Mouse (Mus musculus): ENCODE measurements around the gene Trmt2a. TPM values are rescaled to one million over a fixed set of nuclear protein-coding genes. Genes with fewer than 3 reads are reported as not detected.

The Trmt2a gene
- polyA plus RNA-seq, 1 experiment from 2014 or later, result 66.2 TPM

- no peak for ATAC-seq (ENCODE audit: extremely low read depth, insufficient number of reproducible peaks, low FRiP score, low TSS enrichment)
- Histone ChIP-seq H3K36me3 (peaks cover 74% of the 10 kb centered on the region), H3K27ac (replicated peaks) (peak overlapping the region; percentile 96), H3K9me3 (no peaks in the 10 kb centered on the region), H3K9ac (peak overlapping the region; percentile 94), H3K4me2 (peak overlapping the region; percentile 95), H3K4me3 (peak overlapping the region; percentile 75), H3K4me1 (peaks cover 49% of the 10 kb centered on the region), H3K27me3 (replicated peaks) (no peaks in the 10 kb centered on the region)
- WGBS, result 72% methylated on average over 4 of the region's 4 CpGs
These were observed 1.8 kb downstream of the Trmt2a start for GRCm38 (mm10) chr16:18250231-18250630.

- Histone ChIP-seq H3K36me3 (peaks cover 74% of the 10 kb centered on the region), H3K27ac (replicated peaks) (0 out of 2 replicates have a peak overlapping the region, but pooled peaks have one; percentile 96), H3K4me2 (peak overlapping the region; percentile 95), H3K4me1 (peaks cover 42% of the 10 kb centered on the region), H3K27me3 (replicated peaks) (no peaks in the 10 kb centered on the region), H3K4me3 (peak overlapping the region; percentile 75), H3K9me3 (no peaks in the 10 kb centered on the region), H3K9ac (peak overlapping the region; percentile 94)
- WGBS, result 61% methylated on average over 10 of the region's 10 CpGs
- ATAC-seq (ENCODE audit: extremely low read depth, insufficient number of reproducible peaks, low FRiP score, low TSS enrichment), result no peak
These were observed 2.6 kb downstream of the Trmt2a start for GRCm38 (mm10) chr16:18250828-18251790.

GRCm38 (mm10) chr16:18252736-18253135 is 4.3 kb downstream of the Trmt2a start:
- no peaks in the 10 kb centered on the region for H3K27me3 ChIP-seq (replicated peaks)
- WGBS, result 81% methylated on average over 6 of the region's 6 CpGs
- H3K9me3 ChIP-seq, result no peaks in the 10 kb centered on the region
- H3K36me3 ChIP-seq, result peaks cover 79% of the 10 kb centered on the region
- no peak for ATAC-seq (ENCODE audit: extremely low read depth, insufficient number of reproducible peaks, low FRiP score, low TSS enrichment)
- H3K4me3 ChIP-seq, result no peak overlapping the region
- H3K27ac ChIP-seq (replicated peaks), result no peak overlapping the region
- H3K4me1 ChIP-seq, result peaks cover 26% of the 10 kb centered on the region
- no peak overlapping the region for H3K9ac ChIP-seq
- H3K4me2 ChIP-seq, result no peak overlapping the region

- Histone ChIP-seq H3K9ac (no peak overlapping the region), H3K9me3 (no peaks in the 10 kb centered on the region), H3K4me2 (no peak overlapping the region), H3K36me3 (peaks cover 89% of the 10 kb centered on the region), H3K4me3 (no peak overlapping the region), H3K27me3 (replicated peaks) (no peaks in the 10 kb centered on the region), H3K4me1 (peaks cover 26% of the 10 kb centered on the region), H3K27ac (replicated peaks) (no peak overlapping the region)
- 82% methylated on average over 1 of the region's 1 CpGs for whole genome bisulfite sequencing
- ATAC-seq (ENCODE audit: extremely low read depth, insufficient number of reproducible peaks, low FRiP score, low TSS enrichment), result no peak
These were observed 5.4 kb downstream of the Trmt2a start for GRCm38 (mm10) chr16:18253866-18254265.

- Histone ChIP-seq H3K27me3 (replicated peaks) (no peaks in the 10 kb centered on the region), H3K4me3 (no peak within 1 kb of the TSS), H3K4me1 (no peaks in the 10 kb centered on the region), H3K9me3 (no peaks in the 10 kb centered on the region), H3K27ac (replicated peaks) (no peak within 1 kb of the TSS), H3K36me3 (peaks cover 97% of the 10 kb centered on the region), H3K9ac (no peak within 1 kb of the TSS), H3K4me2 (no peak within 1 kb of the TSS)
- WGBS, result 91% methylated on average over 2 of the region's 2 CpGs
- ATAC-seq (ENCODE audit: extremely low read depth, insufficient number of reproducible peaks, low FRiP score, low TSS enrichment), result no peak
These were observed 9.7 kb downstream of the Trmt2a start, which contains the start of gene Gm49776 for GRCm38 (mm10) chr16:18258221-18258620. Gene Gm49776, minus strand, starts transcription at chr16:18258321.

- Histone ChIP-seq H3K4me3 (no peak overlapping the region), H3K36me3 (peaks cover 94% of the 10 kb centered on the region), H3K27me3 (replicated peaks) (no peaks in the 10 kb centered on the region), H3K4me2 (no peak overlapping the region), H3K4me1 (no peaks in the 10 kb centered on the region), H3K9ac (no peak overlapping the region), H3K9me3 (no peaks in the 10 kb centered on the region), H3K27ac (replicated peaks) (no peak overlapping the region)
- WGBS, result 90% methylated on average over 2 of the region's 2 CpGs
- no peak for ATAC-seq (ENCODE audit: extremely low read depth, insufficient number of reproducible peaks, low FRiP score, low TSS enrichment)
These were observed 16.5 kb downstream of the Trmt2a start for GRCm38 (mm10) chr16:18265024-18265423.

GRCm38 (mm10) chr16:18268182-18268581 is 19.7 kb downstream of the Trmt2a start:
- Histone ChIP-seq H3K27me3 (replicated peaks) (no peaks in the 10 kb centered on the region), H3K4me3 (no peak overlapping the region), H3K4me2 (no peak overlapping the region), H3K4me1 (no peaks in the 10 kb centered on the region), H3K9ac (no peak overlapping the region), H3K27ac (replicated peaks) (no peak overlapping the region), H3K36me3 (peaks cover 96% of the 10 kb centered on the region), H3K9me3 (no peaks in the 10 kb centered on the region)
- 86% methylated on average over 5 of the region's 5 CpGs for WGBS
- ATAC-seq (ENCODE audit: extremely low read depth, insufficient number of reproducible peaks, low FRiP score, low TSS enrichment), result no peak

GRCm38 (mm10) chr16:18275166-18275565 is 26.7 kb downstream of the Trmt2a start:
- ATAC-seq (ENCODE audit: extremely low read depth, insufficient number of reproducible peaks, low FRiP score, low TSS enrichment), result no peak
- Histone ChIP-seq H3K4me1 (no peaks in the 10 kb centered on the region), H3K27me3 (replicated peaks) (no peaks in the 10 kb centered on the region), H3K36me3 (peaks cover 98% of the 10 kb centered on the region), H3K4me3 (no peak overlapping the region), H3K9me3 (no peaks in the 10 kb centered on the region), H3K27ac (replicated peaks) (no peak overlapping the region), H3K4me2 (no peak overlapping the region), H3K9ac (no peak overlapping the region)
- 74% methylated on average over 2 of the region's 2 CpGs for WGBS

- no peaks in the 10 kb centered on the region for H3K9me3 ChIP-seq
- peak overlapping the region; percentile 97 for H3K4me2 ChIP-seq
- WGBS, result under 1% methylated on average over 4 of the region's 4 CpGs
- peaks cover 40% of the 10 kb centered on the region for H3K36me3 ChIP-seq
- H3K9ac ChIP-seq, result peak overlapping the region; percentile 99
- H3K4me1 ChIP-seq, result peaks cover 35% of the 10 kb centered on the region
- H3K27me3 ChIP-seq (replicated peaks), result no peaks in the 10 kb centered on the region
- ATAC-seq (ENCODE audit: extremely low read depth, insufficient number of reproducible peaks, low FRiP score, low TSS enrichment), result no peak
- H3K27ac ChIP-seq (replicated peaks), result peak overlapping the region; percentile 93
- H3K4me3 ChIP-seq, result peak overlapping the region; percentile 95
These were observed 39.7 kb downstream of the Trmt2a start for GRCm38 (mm10) chr16:18288166-18288565.

- WGBS, result under 1% methylated on average over 23 of the region's 31 CpGs
- Histone ChIP-seq H3K4me3 (peak overlapping the region; percentile 95), H3K27ac (replicated peaks) (peak overlapping the region; percentile 93), H3K36me3 (peaks cover 35% of the 10 kb centered on the region), H3K9ac (peak overlapping the region; percentile 99), H3K4me2 (peak overlapping the region; percentile 97), H3K27me3 (replicated peaks) (no peaks in the 10 kb centered on the region), H3K9me3 (no peaks in the 10 kb centered on the region), H3K4me1 (peaks cover 35% of the 10 kb centered on the region)
- peak; percentile 86 for ATAC-seq (ENCODE audit: extremely low read depth, insufficient number of reproducible peaks, low FRiP score, low TSS enrichment)
These were observed 40.1 kb downstream of the Trmt2a start for GRCm38 (mm10) chr16:18288581-18289061.

GRCm38 (mm10) chr16:18289067-18289588 is 40.6 kb downstream of the Trmt2a start, which contains the start of gene Dgcr8:
Gene Dgcr8, minus strand, starts transcription at chr16:18289246.
- Histone ChIP-seq H3K9me3 (no peaks in the 10 kb centered on the region), H3K27me3 (replicated peaks) (no peaks in the 10 kb centered on the region), H3K36me3 (peaks cover 30% of the 10 kb centered on the region), H3K4me1 (peaks cover 35% of the 10 kb centered on the region), H3K27ac (replicated peaks) (peak within 1 kb of the TSS; percentile 93), H3K4me2 (peak within 1 kb of the TSS; percentile 97), H3K9ac (peak within 1 kb of the TSS; percentile 99), H3K4me3 (peak within 1 kb of the TSS; percentile 95)
- WGBS, result under 1% methylated on average over 59 of the region's 71 CpGs
- peak; percentile 98 for ATAC-seq (ENCODE audit: extremely low read depth, insufficient number of reproducible peaks, low FRiP score, low TSS enrichment)

Data from heart, embryonic 13.5 days (tissue).